ENCODE assay signal across 7 mouse cellular contexts in genomic region chr11:44470432-44471336, GRCm38 (mm10). TPM values are rescaled to one million over a fixed set of nuclear protein-coding genes. Genes with fewer than 3 reads are reported as not detected.
DNase-seq lines count a peak whose midpoint lies in the region; ATAC-seq and TF ChIP-seq lines count a peak whose summit lies in the region.

Ublcp1 (minus strand) TSS chr11:44470498.

- H3K4me3 ChIP-seq in intestine, postnatal 0 days (ENCODE audit: low read depth, low read length), result peak within 1 kb of the TSS; percentile 97
- H3K4me3 ChIP-seq in midbrain, embryonic 12.5 days, result peak within 1 kb of the TSS; percentile 94
- peak within 1 kb of the TSS; percentile 91 for H3K4me3 ChIP-seq in small intestine, adult 2 months (ENCODE audit: low read depth, low read length)

- peak; percentile 92 for DNase-seq in adrenal gland, adult 8-10 months
- DNase-seq in embryo, embryonic 9.5 days (ENCODE audit: extremely low spot score), result peak; percentile 92
- DNase-seq in gonadal fat pad, adult 2 months (ENCODE audit: low read depth), result no peak
- DNase-seq in left cerebral cortex, postnatal 4 days, result peak; percentile 95

- peak within 1 kb of the TSS; percentile 87 for H3K9ac ChIP-seq in intestine, postnatal 0 days (ENCODE audit: low read depth, low read length)
- H3K9ac ChIP-seq in midbrain, embryonic 12.5 days (replicated peaks), result peak within 1 kb of the TSS; percentile 92

- no peaks in the 10 kb centered on the region for H3K9me3 ChIP-seq in intestine, postnatal 0 days (ENCODE audit: control insufficient read depth)
- no peaks in the 10 kb centered on the region for H3K9me3 ChIP-seq in midbrain, embryonic 12.5 days

- peaks cover 6% of the 10 kb centered on the region; the same call in 1 of the 2 replicates for H3K4me1 ChIP-seq in intestine, postnatal 0 days (replicated peaks; ENCODE audit: control insufficient read depth, insufficient read depth, low read length)
- peaks cover 14% of the 10 kb centered on the region for H3K4me1 ChIP-seq in midbrain, embryonic 12.5 days
- H3K4me1 ChIP-seq in small intestine, adult 2 months (ENCODE audit: control insufficient read depth, insufficient read depth, insufficient read length, low read length), result no peaks in the 10 kb centered on the region; the same call in 1 of the 2 replicates

- H3K27me3 ChIP-seq in intestine, postnatal 0 days (replicated peaks; ENCODE audit: control insufficient read depth, insufficient read depth, low read length), result no peaks in the 10 kb centered on the region
- no peaks in the 10 kb centered on the region for H3K27me3 ChIP-seq in midbrain, embryonic 12.5 days
- no peaks in the 10 kb centered on the region for H3K27me3 ChIP-seq in small intestine, adult 2 months (ENCODE audit: control insufficient read depth, insufficient read depth, low read length)

- WGBS in intestine, postnatal 0 days, result under 1% methylated on average over 54 of the region's 54 CpGs
- under 1% methylated on average over 53 of the region's 54 CpGs for WGBS in midbrain, embryonic 12.5 days
- under 1% methylated on average over 54 of the region's 54 CpGs for WGBS in small intestine, adult 2 months

- intact Hi-C loops in left cerebral cortex, postnatal 4 days (cut with DNase I), result loop anchor here (5.0 kb wide), 1 partner anchor 47 kb away; the partner anchor contains the start of gene Rnf145

- H3K27ac ChIP-seq in intestine, postnatal 0 days (ENCODE audit: low read depth, low read length), result peak within 1 kb of the TSS; percentile 90
- peak within 1 kb of the TSS; percentile 90 for H3K27ac ChIP-seq in midbrain, embryonic 12.5 days (replicated peaks)
- peak within 1 kb of the TSS; percentile 83 for H3K27ac ChIP-seq in small intestine, adult 2 months (ENCODE audit: insufficient read depth, low read depth, low read length)

- peak; percentile 96 for ATAC-seq in intestine, postnatal 0 days
- ATAC-seq in midbrain, embryonic 12.5 days (ENCODE audit: low FRiP score, low read depth), result peak; percentile 93

- H3K36me3 ChIP-seq in intestine, postnatal 0 days (ENCODE audit: control insufficient read depth, insufficient read depth), result peaks cover 5% of the 10 kb centered on the region; the same call in 1 of the 2 replicates
- H3K36me3 ChIP-seq in midbrain, embryonic 12.5 days, result 0 out of 2 replicates have a peak, but pooled peaks cover 5% of the 10 kb centered on the region
- 0 out of 2 replicates have a peak, but pooled peaks cover 1% of the 10 kb centered on the region for H3K36me3 ChIP-seq in small intestine, adult 2 months (ENCODE audit: control insufficient read depth, insufficient read depth, low read length)

- peak within 1 kb of the TSS; percentile 96 for H3K4me2 ChIP-seq in intestine, postnatal 0 days (replicated peaks; ENCODE audit: low read depth)
- H3K4me2 ChIP-seq in midbrain, embryonic 12.5 days (replicated peaks), result peak within 1 kb of the TSS; percentile 82

- peak; percentile 85; the same call in 1 of the 2 replicates for TF ChIP-seq POLR2A in small intestine, adult 2 months (IDR thresholded peaks at IDR 0.05; ENCODE audit: low read depth, low read length)

- TF ChIP-seq CTCF in intestine, postnatal 0 days (IDR thresholded peaks at IDR 0.05; ENCODE audit: low read depth), result no peak
- no peak for TF ChIP-seq CTCF in small intestine, adult 2 months (IDR thresholded peaks at IDR 0.05; ENCODE audit: extremely low read depth, insufficient read length, insufficient replicate concordance, low read depth, low read length)

RNA-seq across cellular contexts. Expression of gene Ublcp1, which starts in this region (rescaled TPM):
- 10 to 100 TPM; 35.1 to 58.6 (median 50.5) TPM for total RNA-seq in adrenal gland, adult 8-10 months (2022)
- 17.3 and 21.9 TPM in 2 replicates for polyA plus RNA-seq in gonadal fat pad, adult 2 months (2012; rRNA removed)
- 43.4 and 43.7 TPM in 2 replicates for polyA plus RNA-seq in intestine, postnatal 0 days (2015; fragmentation: Nextera tagmentation; extraction: Ambion mirVana)
- 10 to 100 TPM; 34.9 to 37.9 TPM for total RNA-seq in left cerebral cortex, postnatal 4 days (2021)
- polyA plus RNA-seq in midbrain, embryonic 12.5 days (2016; fragmentation: Nextera tagmentation; extraction: Ambion mirVana), result 68.4 and 71.5 TPM in 2 replicates
- 1.9 and 3.1 TPM in 2 replicates for polyA plus RNA-seq in small intestine, adult 2 months (2012; rRNA removed)
